Mouse (Mus musculus) cerebellum, adult 2 months (tissue): ENCODE measurements around the gene Cenpb.

ENCODE experiments used
- CTCF ChIP-seq: fragments of 200-500 bp; IDR thresholded peaks from 2 replicates; pipeline ENCODE4 v1.5.1; 2011; ENCODE audit warnings: low read depth, mild to moderate bottlenecking, control low read depth, low read length, moderate library complexity, borderline replicate concordance; ENCODE audit not compliant: insufficient read depth
- POLR2A ChIP-seq: fragments of 200-500 bp; IDR thresholded peaks from 2 replicates; pipeline ENCODE4 v1.6.1; 2011; ENCODE audit warnings: low read length, control low read depth, borderline replicate concordance; ENCODE audit not compliant: insufficient read depth

- TF ChIP-seq POLR2A (no peak), CTCF (no peak)
Observed at GRCm38 (mm10) chr2:131168914-131169313, 11.0 kb downstream of the Cenpb start.
